Mouse (Mus musculus) limb, embryonic 13.5 days (tissue): ENCODE measurements around the gene Ralgds. TPM values are rescaled to one million over a fixed set of nuclear protein-coding genes. Genes with fewer than 3 reads are reported as not detected.
"Not testable (repeated sequence)": the region's sequence is repeated elsewhere in the genome, so short reads cannot be mapped to it uniquely, and the experiment has no call there.

Experiments used
- ATAC-seq: fragments of 200-750 bp; cut with Nextera tagmentation; 2 replicates; pipeline ENCODE4 v1.8.0; 2017; ENCODE audit warnings: low read depth, moderate number of reproducible peaks, moderate TSS enrichment; ENCODE audit not compliant: low FRiP score
- H3K27ac ChIP-seq: fragments of 300-500 bp; sonication (generic); 2 replicates; pipeline ENCODE4 v1.5.1; 2015; ENCODE audit warnings: inconsistent platforms, mild to moderate bottlenecking, moderate library complexity
- H3K27me3 ChIP-seq: fragments of 300-500 bp; sonication (generic); 2 replicates; pipeline ENCODE4 v1.6.1; 2015; ENCODE audit warnings: mild to moderate bottlenecking, inconsistent platforms
- H3K36me3 ChIP-seq: fragments of 300-500 bp; sonication (generic); 2 replicates; pipeline ENCODE4 v1.6.1; 2015; ENCODE audit warnings: inconsistent platforms, mild to moderate bottlenecking, moderate library complexity
- H3K4me1 ChIP-seq: fragments of 300-500 bp; sonication (generic); 2 replicates; pipeline ENCODE4 v1.6.1; 2015; ENCODE audit warnings: inconsistent platforms
- H3K4me2 ChIP-seq: fragments of 300-500 bp; sonication (generic); replicated peaks from 2 replicates; pipeline ENCODE4 v1.6.1; 2015; ENCODE audit warnings: inconsistent platforms, mild to moderate bottlenecking, moderate library complexity
- H3K4me3 ChIP-seq: fragments of 300-500 bp; sonication (generic); 2 replicates; pipeline ENCODE4 v1.5.1; 2015; ENCODE audit warnings: moderate library complexity, mild to moderate bottlenecking, inconsistent platforms
- H3K9ac ChIP-seq: fragments of 300-500 bp; sonication (generic); 2 replicates; pipeline ENCODE4 v1.6.1; 2015; ENCODE audit warnings: mild to moderate bottlenecking, inconsistent platforms
- H3K9me3 ChIP-seq: fragments of 300-500 bp; sonication (generic); 2 replicates; pipeline ENCODE4 v1.6.1; 2016; ENCODE audit warnings: inconsistent platforms
- WGBS: fragments of 180-500 bp; shearing (Covaris S2); methylation state at CpG from one replicate; pipeline ENCODE4 v1.1.7; 2015; 5-methylcytosine and 5-hydroxymethylcytosine counted together
- polyA plus RNA-seq: library from polyadenylated mRNA; unstranded; fragments of >200 nt; fragmentation: Nextera tagmentation; extraction: Ambion mirVana; gene quantifications from 2 replicates; pipeline ENCODE4 v1.2.1, GENCODE M21; 2015

Ralgds gene
- polyA plus RNA-seq, 1 experiment from 2014 or later, result 53.8 TPM

DNA sequence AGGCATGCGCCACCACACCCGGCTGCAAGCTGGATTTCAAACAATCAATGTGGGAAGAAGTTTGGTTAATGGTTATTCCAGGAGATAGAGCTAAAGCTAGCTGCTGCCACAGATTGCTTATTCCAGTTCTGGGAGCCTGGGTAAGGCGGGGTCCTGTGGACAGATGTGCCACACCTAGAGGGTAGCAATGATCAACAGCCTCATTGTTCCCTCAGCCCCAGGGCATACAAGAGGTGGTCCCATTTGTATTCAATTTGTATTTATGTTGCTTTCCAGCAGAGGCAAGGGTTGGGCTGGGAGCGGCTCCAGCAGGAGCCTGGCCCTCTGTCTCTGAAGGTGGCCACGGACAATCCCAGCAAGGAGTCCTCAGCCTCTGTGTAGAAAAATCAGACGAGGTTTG is 6.6 kb upstream of the Ralgds start:
- H3K9me3 ChIP-seq, result no peaks in the 10 kb centered on the region
- H3K27ac ChIP-seq, result no peak overlapping the region
- no peak overlapping the region for H3K4me2 ChIP-seq
- no peaks in the 10 kb centered on the region for H3K36me3 ChIP-seq
- no peak for ATAC-seq
- WGBS, result 69% methylated on average over 6 of the region's 6 CpGs
- no peak overlapping the region for H3K9ac ChIP-seq
- peaks cover under 1% of the 10 kb centered on the region; the same call in 1 of the 2 replicates for H3K27me3 ChIP-seq
- no peaks in the 10 kb centered on the region for H3K4me1 ChIP-seq
- H3K4me3 ChIP-seq, result no peak overlapping the region

DNA sequence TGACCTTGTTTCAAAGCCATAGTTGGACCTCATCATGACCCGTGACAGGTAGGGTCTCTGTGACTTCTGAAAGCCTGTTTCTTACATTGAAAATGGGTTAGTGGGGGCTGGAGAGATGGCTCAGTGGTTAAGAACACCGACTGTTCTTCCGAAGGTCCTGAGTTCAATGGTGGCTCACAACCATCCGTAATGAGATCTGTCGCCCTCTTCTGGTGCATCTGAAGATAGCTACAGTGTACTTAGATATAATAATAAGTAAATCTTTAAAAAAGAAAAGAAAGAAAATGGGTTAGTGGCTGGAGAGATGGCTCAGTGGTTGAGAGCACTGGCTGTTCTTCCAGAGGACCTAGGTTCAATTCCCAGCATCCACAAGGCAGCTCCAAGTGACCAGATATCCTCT is 1.3 kb upstream of the Ralgds start:
- H3K4me3 ChIP-seq, H3K4me2 ChIP-seq, H3K36me3 ChIP-seq, H3K27me3 ChIP-seq, H3K27ac ChIP-seq, H3K9me3 ChIP-seq, ATAC-seq, H3K9ac ChIP-seq: not testable (repeated sequence)
- peaks cover 17% of the 10 kb centered on the region for H3K4me1 ChIP-seq
- WGBS, result 52% methylated on average over 5 of the region's 5 CpGs

DNA sequence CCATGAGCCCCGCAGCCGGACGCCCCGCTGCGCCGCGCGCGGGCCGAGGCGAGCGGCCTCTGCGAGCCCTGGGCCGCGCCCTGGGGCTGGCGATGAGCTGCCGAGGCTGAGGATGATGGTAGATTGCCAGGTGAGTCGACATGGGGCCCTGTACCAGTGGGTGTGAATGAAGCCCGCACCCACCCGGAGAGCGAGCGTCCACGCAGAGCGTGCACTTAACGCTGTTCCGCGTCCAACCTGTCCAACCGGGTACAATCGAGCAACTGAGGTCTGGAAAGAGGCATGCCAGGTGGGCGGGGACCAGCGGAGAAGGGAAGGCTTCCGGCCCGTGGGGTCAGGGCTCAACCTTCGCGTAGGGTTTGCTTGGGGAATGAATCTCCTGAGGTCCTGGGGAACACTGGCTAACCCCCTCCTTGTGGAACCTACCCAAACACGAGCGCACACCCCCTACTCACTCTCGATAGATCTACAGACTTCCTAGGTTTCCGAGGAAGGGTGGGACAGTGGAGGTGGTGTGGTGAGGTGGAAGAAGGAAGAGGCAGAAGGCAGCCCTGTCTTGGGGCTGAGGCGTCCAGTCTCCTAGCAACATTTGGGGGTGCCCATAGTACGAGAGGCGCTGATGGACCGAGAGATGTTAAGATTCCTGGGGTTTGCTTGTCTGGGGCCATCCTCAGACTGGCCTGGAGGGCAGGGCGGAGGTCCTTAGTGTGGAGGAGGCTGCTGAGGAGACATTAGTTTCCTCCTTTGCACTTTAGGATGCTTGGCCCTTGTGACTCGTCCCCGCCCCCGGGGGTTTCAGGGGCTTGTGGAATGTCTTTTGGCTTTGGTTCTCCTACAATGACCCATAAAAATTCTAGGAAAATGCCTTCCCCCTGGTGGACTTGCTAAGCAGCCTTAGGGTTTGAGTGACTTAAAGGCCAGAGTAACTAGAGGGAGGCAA is 776 bp downstream of the Ralgds start:
- ATAC-seq, result peak; percentile 41
- peak overlapping the region; percentile 78 for H3K4me3 ChIP-seq

DNA sequence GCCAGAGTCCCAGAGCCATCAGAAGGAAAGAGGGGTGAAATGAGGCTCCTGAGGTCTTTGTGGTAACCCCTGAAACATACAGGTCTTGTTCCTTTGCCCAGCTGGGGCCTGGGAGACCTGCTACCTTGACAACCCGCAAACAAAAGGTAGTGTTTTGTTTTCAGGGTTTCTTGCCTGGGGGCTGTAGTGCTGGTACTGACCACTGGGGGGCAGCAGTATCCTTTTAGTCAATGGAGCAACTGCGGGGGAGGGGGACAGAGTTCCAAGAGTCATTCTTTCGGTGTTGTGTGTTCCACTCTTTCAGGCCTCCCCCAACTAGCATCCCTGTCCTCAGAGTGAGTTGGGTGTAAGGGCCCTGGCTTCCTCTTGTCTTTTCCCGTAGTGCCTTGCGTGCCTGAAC is 1.6 kb downstream of the Ralgds start:
- peaks cover 40% of the 10 kb centered on the region for H3K4me1 ChIP-seq
- peaks cover 14% of the 10 kb centered on the region for H3K36me3 ChIP-seq
- H3K9ac ChIP-seq, result peak overlapping the region; percentile 91
- H3K4me2 ChIP-seq, result peak overlapping the region; percentile 91
- ATAC-seq, result no peak
- H3K9me3 ChIP-seq, result no peaks in the 10 kb centered on the region
- 17% methylated on average over 5 of the region's 5 CpGs for WGBS
- peaks cover 3% of the 10 kb centered on the region; the same call in 1 of the 2 replicates for H3K27me3 ChIP-seq
- 0 out of 2 replicates have a peak overlapping the region, but pooled peaks have one; percentile 44 for H3K27ac ChIP-seq
- peak overlapping the region; percentile 78 for H3K4me3 ChIP-seq

More for the DNA sequence above, 776 bp downstream of the Ralgds start:
- Histone ChIP-seq H3K27ac (peak overlapping the region; percentile 73), H3K27me3 (peaks cover 3% of the 10 kb centered on the region; the same call in 1 of the 2 replicates), H3K4me2 (peak overlapping the region; percentile 91), H3K36me3 (peaks cover 14% of the 10 kb centered on the region), H3K9ac (peak overlapping the region; percentile 91), H3K4me1 (peaks cover 34% of the 10 kb centered on the region), H3K9me3 (no peaks in the 10 kb centered on the region)
- WGBS, result 7% methylated on average over 47 of the region's 47 CpGs

DNA sequence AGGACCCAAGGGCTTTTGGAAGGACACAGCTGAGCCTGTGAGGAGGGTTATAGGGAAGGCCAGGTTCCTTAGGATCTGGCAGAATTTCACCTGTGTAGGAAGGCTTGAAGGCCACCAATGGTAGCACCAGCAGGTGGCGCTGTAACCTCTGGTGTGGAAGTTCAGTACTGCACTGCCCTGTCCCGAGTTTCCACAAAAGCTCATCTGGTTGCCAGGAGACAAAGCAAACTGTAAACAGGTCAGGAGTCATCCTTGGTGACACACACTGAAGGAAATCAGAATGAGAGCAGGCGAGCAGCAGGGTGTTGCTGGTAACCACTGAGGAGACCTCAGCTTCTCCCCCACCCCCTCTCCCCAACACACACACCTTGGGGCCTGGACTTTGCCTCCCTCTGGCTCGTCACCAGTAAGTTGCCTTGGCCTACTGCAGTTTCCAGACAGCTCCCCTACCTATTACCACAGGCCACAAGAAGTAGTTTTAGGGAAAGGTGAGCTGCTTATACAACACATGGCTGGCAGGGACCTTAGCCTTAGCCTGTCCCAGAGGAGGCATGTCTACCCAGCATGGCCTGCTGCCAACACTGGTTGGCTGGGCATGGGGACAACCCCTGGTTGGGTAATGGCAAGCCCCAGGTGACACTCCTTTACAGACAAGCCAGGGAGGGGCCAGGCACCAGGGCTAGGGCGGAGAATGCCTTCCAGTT is 4.4 kb downstream of the Ralgds start:
- ATAC-seq, result no peak

DNA sequence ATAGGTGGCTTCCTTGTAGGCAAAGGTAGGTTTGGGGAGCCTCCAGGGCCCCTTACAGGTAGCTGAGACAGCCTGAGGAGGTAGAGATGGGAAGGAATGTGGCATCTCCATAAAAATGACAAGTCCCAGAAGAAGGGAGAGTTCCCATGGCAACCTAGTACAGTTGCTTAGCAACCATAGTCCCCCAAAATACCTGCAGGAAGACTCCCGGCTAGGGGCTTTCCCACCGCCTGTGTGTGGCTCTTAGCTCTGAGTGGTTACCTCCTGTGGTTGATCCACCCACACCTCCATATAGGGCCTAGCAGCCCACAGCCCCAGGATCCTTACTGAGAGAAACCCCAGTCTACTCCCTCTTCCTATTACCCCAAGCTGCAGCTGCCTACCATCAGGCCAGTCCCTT is 5.3 kb downstream of the Ralgds start:
- no peak for ATAC-seq
- Histone ChIP-seq H3K9ac (no peak overlapping the region), H3K4me3 (no peak overlapping the region), H3K4me1 (peaks cover 62% of the 10 kb centered on the region), H3K27ac (0 out of 2 replicates have a peak overlapping the region, but pooled peaks have one; percentile 61), H3K9me3 (no peaks in the 10 kb centered on the region), H3K4me2 (no peak overlapping the region), H3K36me3 (peaks cover 14% of the 10 kb centered on the region), H3K27me3 (no peaks in the 10 kb centered on the region)
- WGBS, result 20% methylated on average over 2 of the region's 2 CpGs

More for the DNA sequence above, 4.4 kb downstream of the Ralgds start:
- 43% methylated on average over 5 of the region's 5 CpGs for WGBS
- H3K36me3 ChIP-seq, result peaks cover 14% of the 10 kb centered on the region
- no peak overlapping the region for H3K4me2 ChIP-seq
- no peak overlapping the region for H3K4me3 ChIP-seq
- H3K9ac ChIP-seq, result no peak overlapping the region
- H3K9me3 ChIP-seq, result no peaks in the 10 kb centered on the region
- peak overlapping the region; percentile 61; the same call in 1 of the 2 replicates for H3K27ac ChIP-seq
- H3K4me1 ChIP-seq, result peaks cover 53% of the 10 kb centered on the region
- no peaks in the 10 kb centered on the region for H3K27me3 ChIP-seq

DNA sequence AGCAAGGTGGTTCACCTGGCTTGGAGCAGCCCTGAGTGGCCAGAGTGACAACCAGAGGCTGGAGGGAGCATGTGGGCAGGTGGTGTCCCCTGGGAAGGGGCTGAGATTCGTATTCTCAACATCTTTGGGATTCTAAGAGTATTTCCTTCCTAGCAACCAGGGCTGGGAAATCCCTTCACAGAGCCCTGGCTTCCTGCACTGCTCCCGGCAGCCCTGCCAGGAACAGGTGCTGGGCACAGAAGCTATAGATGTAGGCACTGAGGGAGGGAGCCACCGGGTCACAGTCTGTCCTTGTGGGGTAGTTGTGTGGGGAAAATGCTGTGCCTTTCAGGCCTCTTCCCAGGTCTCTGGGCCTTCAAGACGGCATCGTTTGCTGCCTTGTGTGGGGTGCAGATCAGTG is 7.7 kb downstream of the Ralgds start:
- Histone ChIP-seq H3K4me1 (peaks cover 67% of the 10 kb centered on the region), H3K4me2 (no peak overlapping the region), H3K36me3 (peaks cover 14% of the 10 kb centered on the region), H3K27me3 (no peaks in the 10 kb centered on the region), H3K4me3 (no peak overlapping the region), H3K27ac (no peak overlapping the region), H3K9me3 (no peaks in the 10 kb centered on the region), H3K9ac (0 out of 2 replicates have a peak overlapping the region, but pooled peaks have one; percentile 25)
- 74% methylated on average over 5 of the region's 5 CpGs for WGBS
- no peak for ATAC-seq

DNA sequence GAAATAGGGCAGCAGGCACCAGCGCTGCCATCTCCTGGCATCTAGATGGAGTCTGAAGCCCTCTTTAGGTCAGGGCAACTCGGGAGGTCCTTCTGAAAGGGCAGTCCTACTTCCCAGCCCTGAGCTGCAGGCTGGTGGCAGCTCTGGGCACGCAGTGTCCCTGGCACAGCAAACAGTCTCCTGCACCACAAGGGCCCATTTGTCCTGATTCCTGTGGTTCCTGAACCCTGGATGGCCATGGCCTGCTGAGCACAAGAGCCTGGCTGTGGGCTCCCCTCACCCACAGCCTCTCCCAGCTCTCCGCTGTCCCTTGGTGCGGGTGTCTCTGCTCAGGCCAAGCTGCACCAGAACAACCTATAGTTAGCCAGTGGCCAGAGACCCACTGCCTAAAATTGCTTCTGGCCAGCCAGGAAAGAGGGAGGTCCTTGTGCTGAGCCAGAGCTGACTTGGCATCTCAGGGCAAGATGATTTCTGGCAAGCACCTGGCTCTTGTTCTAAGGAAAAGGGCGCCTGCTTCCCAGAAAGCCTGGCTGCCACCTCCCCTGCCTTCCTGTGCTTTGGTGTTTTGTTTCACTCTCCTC is 8.7 kb downstream of the Ralgds start:
- no peak for ATAC-seq
- H3K27me3 ChIP-seq, result no peaks in the 10 kb centered on the region
- no peak overlapping the region for H3K4me3 ChIP-seq
- H3K4me2 ChIP-seq, result no peak overlapping the region
- no peaks in the 10 kb centered on the region for H3K9me3 ChIP-seq
- peaks cover 78% of the 10 kb centered on the region for H3K4me1 ChIP-seq
- H3K27ac ChIP-seq, result no peak overlapping the region
- H3K9ac ChIP-seq, result no peak overlapping the region
- H3K36me3 ChIP-seq, result peaks cover 6% of the 10 kb centered on the region
- WGBS, result 76% methylated on average over 6 of the region's 6 CpGs

DNA sequence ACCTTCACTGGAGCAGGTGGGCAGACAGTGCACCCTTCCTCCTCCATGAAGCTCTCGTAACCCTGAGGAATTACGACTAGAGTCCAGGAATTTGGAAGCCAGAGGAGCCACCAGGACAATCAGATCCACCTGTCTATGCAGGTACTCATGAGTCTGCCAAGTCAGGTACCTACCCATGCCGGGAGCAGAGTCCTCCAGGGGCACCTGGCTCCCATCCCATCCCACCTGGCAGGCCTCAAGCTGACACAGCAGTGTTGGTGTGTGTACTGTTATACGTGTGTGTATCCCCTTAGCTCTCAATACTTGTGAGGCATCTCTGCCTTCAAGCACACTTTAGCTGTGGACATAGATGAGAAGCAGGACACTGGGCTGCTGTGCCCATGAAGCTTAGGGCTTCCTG is 9.2 kb downstream of the Ralgds start:
- Histone ChIP-seq H3K36me3 (peaks cover 5% of the 10 kb centered on the region), H3K4me3 (no peak overlapping the region), H3K4me1 (peaks cover 78% of the 10 kb centered on the region), H3K9me3 (no peaks in the 10 kb centered on the region), H3K27ac (no peak overlapping the region), H3K4me2 (no peak overlapping the region), H3K27me3 (no peaks in the 10 kb centered on the region), H3K9ac (no peak overlapping the region)
- WGBS, result 68% methylated on average over 4 of the region's 4 CpGs
- no peak for ATAC-seq

DNA sequence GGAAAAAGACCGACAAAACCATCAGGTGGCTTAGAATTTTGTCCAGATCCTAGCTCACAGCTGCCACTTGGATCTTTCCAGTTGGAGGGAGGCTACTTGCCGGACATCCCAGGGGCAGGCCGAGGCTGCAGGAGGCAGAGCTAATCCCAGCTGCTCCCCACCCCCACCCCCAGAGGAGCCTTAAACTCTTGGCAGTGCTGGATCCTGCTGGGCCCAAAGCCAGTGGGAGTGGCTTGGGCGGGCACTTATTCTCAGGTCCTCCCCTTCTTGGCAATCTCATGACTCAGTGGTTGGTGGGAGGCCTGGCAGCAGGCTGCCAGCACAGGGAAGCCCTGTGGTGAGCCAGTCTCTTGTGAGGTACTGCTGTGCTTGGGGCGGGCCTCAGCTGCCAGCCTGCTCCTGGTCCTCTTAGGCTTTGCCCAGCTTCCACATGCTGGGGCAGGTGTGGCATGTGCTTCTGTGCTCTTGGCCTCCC is 10.8 kb downstream of the Ralgds start:
- no peak overlapping the region for H3K9ac ChIP-seq
- H3K27ac ChIP-seq, result peak overlapping the region; percentile 48; the same call in 1 of the 2 replicates
- peaks cover 74% of the 10 kb centered on the region for H3K4me1 ChIP-seq
- 18% methylated on average over 5 of the region's 5 CpGs for whole genome bisulfite sequencing
- no peaks in the 10 kb centered on the region; the same call in 1 of the 2 replicates for H3K36me3 ChIP-seq
- H3K27me3 ChIP-seq, result no peaks in the 10 kb centered on the region
- no peak overlapping the region for H3K4me3 ChIP-seq
- H3K9me3 ChIP-seq, result no peaks in the 10 kb centered on the region
- H3K4me2 ChIP-seq, result no peak overlapping the region
- ATAC-seq, result peak; percentile 71

DNA sequence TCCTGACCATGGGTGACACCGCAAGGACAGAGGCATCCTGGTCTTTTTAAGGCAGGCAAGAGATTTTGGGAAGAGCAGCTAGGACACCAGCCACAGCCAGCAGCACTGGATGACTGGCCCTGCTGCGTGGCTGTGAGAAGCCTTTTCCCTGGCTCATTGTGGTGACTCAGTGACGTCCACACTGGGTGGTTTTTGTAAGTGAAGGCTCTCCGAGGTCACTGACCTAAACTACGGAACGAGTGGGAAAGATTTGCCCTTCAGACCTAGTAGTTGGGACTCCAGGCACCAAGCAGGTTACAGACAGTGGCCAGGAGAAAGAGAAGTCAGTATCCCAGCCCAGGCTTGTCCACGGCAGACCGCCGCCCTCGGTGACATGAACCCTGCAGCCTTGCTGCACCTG is 11.5 kb downstream of the Ralgds start:
- Histone ChIP-seq H3K27me3 (no peaks in the 10 kb centered on the region), H3K9me3 (no peaks in the 10 kb centered on the region), H3K27ac (no peak overlapping the region), H3K9ac (no peak overlapping the region), H3K4me1 (peaks cover 75% of the 10 kb centered on the region), H3K36me3 (no peaks in the 10 kb centered on the region; the same call in 1 of the 2 replicates), H3K4me2 (no peak overlapping the region), H3K4me3 (no peak overlapping the region)
- WGBS, result 82% methylated on average over 10 of the region's 10 CpGs
- ATAC-seq, result no peak
